Mouse (Mus musculus) liver, adult (tissue): Measurements from ENCODE around the gene Gm10142.
A peak's percentile ranks its signal among the peaks of the same experiment; 100 is the strongest.
"Not testable (repeated sequence)": the region's sequence is repeated elsewhere in the genome, so short reads cannot be mapped to it uniquely, and the experiment has no call there.

Experiments
- GATA4 ChIP-seq: IDR thresholded peaks from 2 replicates; pipeline ENCODE4 v1.6.1; 2014; ENCODE audit warnings: mild to moderate bottlenecking, low read length; ENCODE audit not compliant: insufficient replicate concordance

Gene Gm10142

DNA sequence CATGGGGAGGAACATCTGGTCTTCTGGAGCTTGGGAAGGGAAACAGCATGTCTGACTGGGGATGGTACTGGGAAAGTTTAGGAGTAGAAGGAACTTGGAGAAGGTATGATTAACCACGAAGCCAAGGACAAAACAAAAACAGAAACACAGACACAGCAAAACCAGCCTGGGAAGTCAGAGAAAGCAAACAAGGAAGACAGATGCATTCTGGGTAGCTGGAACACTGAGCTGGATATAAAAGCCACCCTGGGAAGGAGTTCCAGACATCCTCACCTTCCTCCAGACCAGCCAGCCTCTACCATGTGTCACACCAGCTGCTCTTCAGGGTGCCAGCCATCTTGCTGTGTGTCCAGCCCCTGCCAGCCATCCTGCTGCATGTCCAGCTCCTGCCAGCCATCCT lies at the start of gene Gm10142:
Gene Gm10142 (plus strand): TSS at position 301 of the 400 bp plus-strand sequence.
- TF ChIP-seq GATA4 = no peak

DNA sequence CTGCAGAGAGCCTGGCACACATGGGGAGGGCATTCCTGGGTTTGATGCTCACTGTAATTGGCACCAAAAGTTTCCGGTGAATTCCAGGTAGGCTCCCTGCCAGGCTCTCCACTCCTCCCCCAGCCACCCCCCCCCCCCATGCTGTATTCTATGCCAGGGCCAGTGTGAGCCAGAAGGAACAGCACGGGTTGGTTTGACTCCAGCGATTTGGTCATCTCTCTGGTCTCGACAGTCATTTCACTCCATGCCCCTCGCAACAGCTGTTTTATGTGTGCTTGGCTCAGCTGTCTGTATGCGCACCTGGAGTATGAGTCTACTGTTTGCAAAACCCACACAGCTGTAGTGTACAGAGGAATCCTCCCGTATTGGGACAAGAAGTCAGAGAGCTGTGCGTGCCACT lies 49.3 kb upstream of the Gm10142 start:
- TF ChIP-seq GATA4 = no peak

DNA sequence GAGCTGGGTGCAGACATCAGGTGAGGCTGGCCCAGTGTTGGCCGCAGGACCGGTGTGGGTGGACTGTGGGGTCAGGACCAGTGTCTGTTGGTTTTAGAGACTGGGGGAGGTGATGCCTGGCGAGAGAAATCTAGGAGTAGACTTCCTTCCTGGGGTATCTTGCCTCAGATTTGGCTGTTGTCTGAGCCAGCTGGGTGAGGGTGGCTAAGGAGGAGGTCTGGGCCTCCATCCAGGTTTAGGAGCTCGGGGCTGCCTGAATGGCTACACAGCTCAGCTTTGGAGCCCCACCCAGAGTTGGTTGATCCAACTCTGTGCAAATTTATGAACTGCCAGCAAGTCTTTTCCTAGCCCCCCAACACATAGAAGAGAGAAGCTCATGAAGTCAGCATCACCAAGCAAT lies 48.2 kb upstream of the Gm10142 start:
- TF ChIP-seq GATA4 = no peak

DNA sequence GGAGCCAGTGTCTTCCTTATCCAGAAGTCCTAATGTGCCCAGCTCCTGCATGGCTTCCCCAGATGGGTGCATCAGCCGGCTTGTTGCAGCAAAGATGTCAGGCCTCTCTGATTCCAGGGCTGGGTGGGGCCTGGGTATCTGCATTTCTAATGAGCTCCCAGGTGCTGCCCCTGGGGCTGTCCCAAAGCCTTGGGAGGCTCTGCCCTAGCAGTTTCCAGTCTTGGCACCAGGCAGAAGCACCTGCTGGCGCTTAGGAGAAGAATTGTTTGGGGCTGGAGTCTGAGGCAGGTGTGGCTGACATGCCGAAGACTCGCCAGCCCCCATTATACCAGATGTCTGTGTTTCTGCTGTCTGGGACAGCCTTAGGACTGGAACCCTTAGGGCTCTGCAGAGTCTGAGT lies 44.9 kb upstream of the Gm10142 start:
- TF ChIP-seq GATA4 = no peak

DNA sequence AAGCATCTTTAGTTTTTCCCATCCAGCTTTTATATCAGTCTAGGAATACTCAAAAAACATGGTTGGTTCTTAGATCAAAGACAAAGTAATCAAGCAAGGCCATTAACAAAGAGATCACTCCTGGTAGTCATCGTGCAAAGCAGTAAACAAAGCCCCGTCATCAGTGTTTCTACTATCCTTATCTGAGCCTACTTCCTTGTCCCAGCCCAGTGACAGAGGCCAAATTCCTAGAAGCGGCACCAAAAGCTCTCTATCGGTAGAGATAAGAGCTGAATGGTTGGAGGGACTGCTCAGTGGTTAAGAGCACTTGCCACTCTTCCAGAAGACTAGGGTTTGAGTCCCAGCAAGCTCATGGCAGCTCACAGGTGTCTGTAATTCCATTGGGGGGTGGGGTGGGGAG lies 44.1 kb upstream of the Gm10142 start:
- peak; percentile 89 for TF ChIP-seq GATA4

DNA sequence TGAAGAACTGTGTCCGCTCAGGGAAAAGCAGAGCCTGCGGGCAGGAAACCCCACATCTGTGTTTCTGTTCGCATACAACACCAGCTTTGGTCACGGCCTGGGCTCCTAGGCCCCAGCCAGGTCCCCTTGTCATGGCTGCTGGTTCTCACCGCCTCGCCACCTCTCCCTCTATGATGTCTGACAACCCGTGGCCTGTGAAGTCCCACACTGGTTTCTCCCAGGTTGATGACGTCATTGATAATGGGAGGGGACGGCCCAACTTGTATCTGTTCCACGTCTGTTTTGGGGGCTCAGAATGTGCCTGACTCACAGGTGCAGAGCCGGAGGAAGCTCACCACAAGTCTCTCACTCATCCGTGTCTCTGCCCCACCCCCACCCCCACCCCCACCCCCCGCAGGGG lies 41.8 kb upstream of the Gm10142 start:
- TF ChIP-seq GATA4 = no peak

DNA sequence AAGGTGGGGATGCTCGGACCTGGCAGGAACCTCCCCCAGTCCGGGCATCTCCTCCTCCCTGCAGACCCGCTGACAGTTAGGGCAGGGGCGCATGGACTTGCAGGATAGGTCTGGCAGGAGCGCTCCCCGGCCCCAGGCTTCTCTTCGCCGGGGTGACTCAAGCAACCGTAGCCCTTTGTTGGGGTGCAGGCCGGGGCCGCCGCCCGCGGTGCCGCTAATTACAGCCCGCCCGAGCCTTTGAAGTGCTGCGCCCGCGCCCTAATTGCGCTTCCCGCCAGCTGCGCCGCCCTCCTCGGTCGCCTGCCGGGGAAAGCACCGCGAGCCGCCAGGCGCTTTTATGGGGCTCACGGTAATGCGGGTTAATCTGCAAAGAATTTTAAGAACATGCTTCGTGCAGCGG lies 38.0 kb upstream of the Gm10142 start:
- no peak for TF ChIP-seq GATA4

DNA sequence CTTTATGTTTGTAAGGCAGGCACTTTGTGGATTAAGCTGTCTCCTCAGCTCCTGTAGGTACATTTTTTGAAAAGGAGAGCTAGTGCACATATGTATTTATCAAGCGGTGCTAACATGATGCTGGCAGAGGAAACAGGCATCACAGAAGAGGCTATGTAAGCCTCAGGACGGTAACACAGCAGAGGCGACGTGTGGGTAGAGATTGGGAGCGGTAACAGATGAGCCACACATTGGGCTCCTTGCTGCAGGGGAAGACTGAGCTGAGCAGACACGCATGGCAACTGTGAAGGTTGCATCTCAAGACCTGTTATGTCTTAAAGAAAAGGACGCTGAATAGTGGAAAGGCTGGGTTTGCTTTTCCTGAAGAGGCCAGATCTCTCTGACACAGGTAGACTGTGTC lies 32.6 kb upstream of the Gm10142 start:
- TF ChIP-seq GATA4 = no peak

DNA sequence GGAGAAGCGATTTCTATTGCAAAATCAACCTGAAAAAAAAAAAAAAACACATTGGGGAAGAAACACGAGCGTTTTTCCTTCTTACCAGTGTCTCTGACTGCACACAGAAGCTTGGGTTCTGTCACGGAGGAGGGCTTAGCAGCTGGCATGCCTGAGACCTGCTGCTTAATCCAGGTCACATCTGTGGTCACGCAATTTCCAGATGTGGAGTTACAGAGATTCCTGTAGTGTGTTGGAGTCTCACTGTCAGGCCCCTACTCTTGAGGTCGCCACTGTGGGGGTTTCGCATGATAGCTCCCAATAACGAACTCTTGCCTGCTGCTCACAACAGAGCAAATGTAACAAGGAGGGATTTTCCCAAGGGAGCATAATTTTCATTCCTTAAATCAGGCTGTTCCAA lies 31.4 kb upstream of the Gm10142 start:
- TF ChIP-seq GATA4 = no peak

DNA sequence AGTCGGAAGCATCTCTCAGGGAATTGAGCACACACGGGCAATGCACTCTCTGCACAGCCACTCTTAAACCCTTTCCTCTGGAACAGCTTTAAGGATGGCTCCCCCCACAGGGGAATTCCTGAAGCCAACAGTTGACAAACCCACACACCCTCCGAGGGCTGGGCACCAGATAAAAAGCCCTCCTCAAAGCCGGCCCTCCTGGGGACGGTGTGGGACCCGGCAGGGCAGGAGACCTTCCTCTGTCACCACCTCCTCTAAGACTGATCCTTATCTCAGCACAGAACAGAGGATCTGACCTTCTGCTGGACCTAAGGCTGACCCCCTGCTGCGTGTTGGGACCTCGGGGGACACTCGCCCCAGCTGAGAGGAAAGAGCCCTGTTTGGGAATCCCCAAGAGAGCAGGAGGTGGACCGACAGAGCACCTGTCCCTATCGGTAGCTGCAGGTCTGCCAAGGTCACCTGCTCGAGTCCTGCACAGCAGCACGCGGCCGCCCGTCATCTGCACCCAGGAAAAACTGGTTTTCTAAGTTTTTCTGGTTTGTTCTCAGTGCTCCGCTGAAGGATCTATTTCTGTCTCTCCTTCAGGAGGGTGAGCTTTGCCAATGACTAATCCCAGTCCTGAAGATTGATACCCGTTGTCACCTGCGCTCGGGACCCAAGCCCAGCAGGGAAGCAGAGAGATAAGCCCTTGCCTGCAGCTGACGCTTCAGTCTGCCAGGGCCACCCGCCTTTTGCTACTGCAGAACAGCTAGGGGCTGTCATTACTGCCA lies 29.5 kb upstream of the Gm10142 start, which contains the start of gene Tspear:
Gene Tspear (plus strand): TSS at position 675 of the 770 bp plus-strand sequence.
- TF ChIP-seq GATA4 = no peak

DNA sequence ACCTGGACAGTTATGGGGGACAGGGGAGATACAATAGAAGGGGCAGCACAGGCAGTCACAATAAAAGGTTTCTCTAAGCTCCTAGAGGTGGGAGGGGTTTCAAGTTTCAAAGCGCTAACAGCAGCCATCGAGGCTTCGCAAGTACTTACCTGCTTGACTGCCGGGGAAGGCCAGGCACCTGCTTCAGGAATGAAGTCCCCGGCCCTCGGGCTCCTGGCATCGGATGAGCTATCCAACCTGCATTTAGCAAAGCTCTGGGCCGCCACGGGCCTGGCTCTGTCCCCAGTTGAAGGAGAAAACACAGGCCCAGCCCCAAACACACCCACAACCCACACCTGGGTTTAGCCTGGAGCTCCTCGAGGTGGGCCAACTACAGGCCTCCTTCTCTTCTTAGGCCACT lies 28.6 kb upstream of the Gm10142 start:
- no peak for TF ChIP-seq GATA4

DNA sequence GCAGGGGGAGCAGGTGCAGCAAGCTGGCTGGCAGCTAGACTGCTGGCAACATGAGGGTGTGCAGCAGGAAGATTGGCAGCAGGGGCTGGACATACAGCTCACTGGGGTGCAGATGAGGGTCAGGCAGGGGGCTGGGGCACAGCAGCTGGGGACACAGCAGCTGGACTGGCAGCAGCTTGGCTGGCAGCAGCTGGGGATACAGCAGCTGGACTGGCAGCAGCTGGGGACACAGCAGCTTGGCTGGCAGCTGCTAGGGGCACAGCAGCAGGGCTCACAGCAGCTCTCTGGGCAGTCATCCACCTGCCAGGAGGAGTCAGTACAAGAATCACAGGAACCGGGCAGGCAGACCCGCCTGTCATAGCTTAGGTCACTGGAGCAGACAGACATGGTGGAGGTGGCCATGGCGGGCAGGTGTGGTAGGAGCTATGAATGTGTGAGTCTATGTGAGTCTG lies 25.2 kb upstream of the Gm10142 start, which contains the start of gene Gm19402:
Gene Gm19402 (minus strand): TSS at position 402 of the 452 bp plus-strand sequence.
- not testable (repeated sequence) for TF ChIP-seq GATA4

DNA sequence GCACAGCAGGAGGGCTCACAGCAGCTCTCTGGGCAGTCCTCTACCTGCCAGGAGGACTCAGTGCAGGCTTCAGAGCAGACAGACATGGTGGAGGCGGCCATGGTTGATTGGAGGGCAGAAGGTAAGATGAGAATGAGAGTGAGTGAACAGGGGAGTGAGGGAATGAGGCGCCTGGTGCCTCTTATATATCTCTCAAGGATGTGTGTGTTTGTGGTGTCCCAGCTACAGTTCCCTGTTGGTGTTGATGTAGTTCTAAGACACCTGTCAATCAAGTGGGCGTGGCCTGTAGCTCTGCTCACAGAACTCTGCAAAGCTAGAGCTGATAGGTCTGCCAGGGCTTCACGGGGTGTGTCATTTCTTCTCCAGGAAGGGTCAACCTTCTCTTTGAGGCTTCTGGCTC lies 18.5 kb upstream of the Gm10142 start, which contains the start of gene Gm9508:
Gene Gm9508 (minus strand): TSS at position 101 of the 400 bp plus-strand sequence.
- TF ChIP-seq GATA4 = no peak

DNA sequence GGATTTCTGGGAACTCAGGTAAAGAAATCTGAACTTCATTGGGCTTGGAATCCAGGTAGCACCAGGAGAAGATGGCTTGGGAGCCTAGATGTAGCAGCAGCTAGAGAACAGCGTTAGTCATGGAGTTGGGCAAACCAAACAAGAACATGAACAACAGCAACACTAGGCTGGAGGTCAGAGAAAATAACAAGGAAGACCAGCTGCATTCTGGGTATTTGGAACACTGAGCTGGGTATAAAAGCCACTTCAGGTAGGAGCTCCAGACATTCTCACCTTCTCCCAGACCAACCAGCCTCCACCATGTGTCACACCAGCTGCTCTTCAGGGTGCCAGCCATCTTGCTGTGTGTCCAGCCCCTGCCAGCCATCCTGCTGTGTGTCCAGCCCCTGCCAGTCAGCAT lies 9.3 kb upstream of the Gm10142 start, which contains the start of gene Gm10272:
Gene Gm10272 (plus strand): TSS at position 301 of the 400 bp plus-strand sequence.
- no peak for TF ChIP-seq GATA4

DNA sequence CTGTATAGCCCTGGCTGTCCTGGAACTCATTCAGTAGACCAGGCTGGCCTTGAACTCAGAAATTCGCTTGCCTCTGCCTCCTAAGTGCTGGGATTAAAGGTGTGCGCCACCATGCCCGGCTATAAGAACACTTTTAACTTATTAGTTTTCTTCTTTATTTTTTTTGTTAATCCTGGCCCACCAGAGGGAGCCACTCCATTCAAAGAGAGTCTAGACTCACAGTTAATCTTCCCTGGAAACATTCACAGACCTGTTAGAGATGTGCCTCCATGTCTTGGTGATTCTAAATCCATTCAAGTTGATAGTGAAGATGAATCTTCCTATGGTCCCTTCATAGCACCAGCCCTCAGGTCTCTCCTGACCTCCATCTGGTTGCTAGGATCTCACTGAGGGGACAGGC lies 5.8 kb upstream of the Gm10142 start:
- TF ChIP-seq GATA4 = no peak

DNA sequence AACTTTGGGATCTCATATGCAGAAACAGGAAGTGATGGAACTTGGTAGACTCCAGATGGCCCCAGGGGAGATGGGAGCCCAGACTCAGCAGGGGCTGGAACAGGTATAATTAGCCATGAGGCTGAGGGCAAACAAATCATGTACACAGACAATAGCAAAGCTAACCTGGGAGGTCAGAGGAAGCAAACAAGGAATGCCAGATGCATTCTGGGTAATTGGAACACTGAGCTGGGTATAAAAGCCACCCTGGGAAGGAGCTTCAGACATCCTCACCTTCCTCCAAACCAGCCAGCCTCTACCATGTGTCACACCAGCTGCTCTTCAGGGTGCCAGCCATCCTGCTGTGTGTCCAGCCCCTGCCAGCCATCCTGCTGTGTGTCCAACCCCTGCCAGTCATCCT lies 4.5 kb upstream of the Gm10142 start, which contains the start of gene Gm10024:
Gene Gm10024 (plus strand): TSS at position 301 of the 400 bp plus-strand sequence.
- not testable (repeated sequence) for TF ChIP-seq GATA4
